17 mouse cellular contexts compared by ENCODE assay signal in genomic region chr9:14988606-14989293, GRCm38 (mm10). TPM values are rescaled to one million over a fixed set of nuclear protein-coding genes. Genes with fewer than 3 reads are reported as not detected.
A peak's percentile ranks its signal among the peaks of the same experiment; 100 is the strongest.
DNase-seq lines count a peak whose midpoint lies in the region; ATAC-seq and TF ChIP-seq lines count a peak whose summit lies in the region.
"Had no signal": no experiment of that assay in that cellular context is flagged by ENCODE, and none has a peak within 500 bp of the region (broad histone marks: within the 10 kb centered on the region; RNA-seq: fewer than 3 reads in every experiment).

No protein-coding gene starts in this region.

- peak overlapping the region; percentile 80 for H3ac ChIP-seq in myocyte (ENCODE audit: control insufficient read depth, insufficient read length)

- H3K4me1 ChIP-seq in forebrain, postnatal 0 days (ENCODE audit: insufficient read depth), result no peaks in the 10 kb centered on the region
- H3K4me1 ChIP-seq in forebrain, embryonic 16.5 days (replicated peaks; ENCODE audit: control insufficient read depth, insufficient read depth, low read length), result no peaks in the 10 kb centered on the region
- no peaks in the 10 kb centered on the region for H3K4me1 ChIP-seq in midbrain, embryonic 13.5 days (replicated peaks)
- no peaks in the 10 kb centered on the region for H3K4me1 ChIP-seq in midbrain, embryonic 14.5 days (ENCODE audit: control insufficient read depth, insufficient read depth, low read length)
- no peaks in the 10 kb centered on the region for H3K4me1 ChIP-seq in G1E (ENCODE audit: insufficient read depth, low read depth, low read length)
- H3K4me1 ChIP-seq: embryonic facial prominence, embryonic 13.5 days; heart, embryonic 13.5 days; hindbrain, embryonic 15.5 days had no signal

- H3K36me3 ChIP-seq in forebrain, postnatal 0 days (ENCODE audit: insufficient read depth), result no peaks in the 10 kb centered on the region
- no peaks in the 10 kb centered on the region for H3K36me3 ChIP-seq in forebrain, embryonic 16.5 days (ENCODE audit: control insufficient read depth, insufficient read depth)
- H3K36me3 ChIP-seq in midbrain, embryonic 13.5 days, result no peaks in the 10 kb centered on the region
- no peaks in the 10 kb centered on the region for H3K36me3 ChIP-seq in midbrain, embryonic 14.5 days (ENCODE audit: control insufficient read depth, insufficient read depth, low read length)
- H3K36me3 ChIP-seq in G1E (replicated peaks) (no peaks in the 10 kb centered on the region), myocyte (ENCODE audit: control insufficient read depth, insufficient read depth) (no peaks in the 10 kb centered on the region)
- H3K36me3 ChIP-seq: embryonic facial prominence, embryonic 13.5 days; heart, embryonic 13.5 days; hindbrain, embryonic 15.5 days had no signal

- no peaks in the 10 kb centered on the region for H3K79me2 ChIP-seq in myocyte (ENCODE audit: control insufficient read depth, insufficient read depth)

- no peak overlapping the region for H3K4me2 ChIP-seq in forebrain, postnatal 0 days (ENCODE audit: low read depth)
- no peak overlapping the region for H3K4me2 ChIP-seq in forebrain, embryonic 16.5 days (ENCODE audit: low read length)
- H3K4me2 ChIP-seq in midbrain, embryonic 13.5 days (replicated peaks), result no peak overlapping the region
- H3K4me2 ChIP-seq in midbrain, embryonic 14.5 days (ENCODE audit: low read length), result no peak overlapping the region
- H3K4me2 ChIP-seq in myocyte (ENCODE audit: low read depth), result no peak overlapping the region
- H3K4me2 ChIP-seq: embryonic facial prominence, embryonic 13.5 days; heart, embryonic 13.5 days; hindbrain, embryonic 15.5 days had no signal

- TF ChIP-seq CTCF in forebrain, postnatal 0 days (IDR thresholded peaks at IDR 0.05; ENCODE audit: low read depth), result no peak
- 0 out of 2 replicates have a peak, but pooled peaks have one; percentile 27 for TF ChIP-seq CTCF in G1E (IDR thresholded peaks at IDR 0.05; ENCODE audit: low read depth, low read length)

- no peak for TF ChIP-seq POLR2A in myocyte (IDR thresholded peaks at IDR 0.05; ENCODE audit: insufficient read length, low read depth)

- no peak overlapping the region for H3K4me3 ChIP-seq in forebrain, postnatal 0 days (ENCODE audit: low read depth, low read length)
- H3K4me3 ChIP-seq in forebrain, embryonic 16.5 days (replicated peaks; ENCODE audit: low read length), result no peak overlapping the region
- H3K4me3 ChIP-seq in midbrain, embryonic 13.5 days (replicated peaks), result no peak overlapping the region
- no peak overlapping the region for H3K4me3 ChIP-seq in midbrain, embryonic 14.5 days (replicated peaks; ENCODE audit: low read depth, low read length)
- H3K4me3 ChIP-seq in G1E (ENCODE audit: low read depth, low read length) (peak overlapping the region; percentile 25; the same call in 1 of the 2 replicates), myocyte (no peak overlapping the region)
- H3K4me3 ChIP-seq: embryonic facial prominence, embryonic 13.5 days; heart, embryonic 13.5 days; hindbrain, embryonic 15.5 days had no signal

- WGBS in forebrain, postnatal 0 days, result 95% methylated on average over 1 of the region's 1 CpGs
- 100% methylated on average over 1 of the region's 1 CpGs for WGBS in forebrain, embryonic 16.5 days
- WGBS in midbrain, embryonic 13.5 days, result 90% methylated on average over 1 of the region's 1 CpGs
- WGBS in midbrain, embryonic 14.5 days, result 98% methylated on average over 1 of the region's 1 CpGs

- H3K9ac ChIP-seq in forebrain, postnatal 0 days, result no peak overlapping the region
- H3K9ac ChIP-seq in forebrain, embryonic 16.5 days (replicated peaks; ENCODE audit: low read depth, low read length), result no peak overlapping the region
- H3K9ac ChIP-seq in midbrain, embryonic 13.5 days (replicated peaks), result no peak overlapping the region
- H3K9ac ChIP-seq in midbrain, embryonic 14.5 days (replicated peaks; ENCODE audit: low read length), result no peak overlapping the region
- H3K9ac ChIP-seq: embryonic facial prominence, embryonic 13.5 days; heart, embryonic 13.5 days; hindbrain, embryonic 15.5 days had no signal

- no peak for DNase-seq in forebrain, postnatal 0 days
- DNase-seq in midbrain, embryonic 14.5 days, result no peak
- DNase-seq in G1E (ENCODE audit: low spot score), result no peak
- no peak for DNase-seq in kidney, postnatal 25 days
- DNase-seq: adrenal gland, postnatal 14 days; cerebellum, adult 11-12 months; cerebellum, adult 9-10 months; cerebellum, postnatal 25 days; gastrocnemius, postnatal 14 days; heart, postnatal 36 days had no signal

- H3K27ac ChIP-seq in forebrain, postnatal 0 days (ENCODE audit: low read depth, low read length), result no peak overlapping the region
- H3K27ac ChIP-seq in forebrain, embryonic 16.5 days (ENCODE audit: low read length), result no peak overlapping the region
- H3K27ac ChIP-seq in midbrain, embryonic 13.5 days, result no peak overlapping the region
- H3K27ac ChIP-seq in midbrain, embryonic 14.5 days (replicated peaks; ENCODE audit: low read depth, low read length), result no peak overlapping the region
- H3K27ac ChIP-seq: embryonic facial prominence, embryonic 13.5 days; heart, embryonic 13.5 days; hindbrain, embryonic 15.5 days had no signal

- H3K9me3 ChIP-seq in forebrain, postnatal 0 days (ENCODE audit: low read length), result no peaks in the 10 kb centered on the region
- no peaks in the 10 kb centered on the region for H3K9me3 ChIP-seq in forebrain, embryonic 16.5 days (ENCODE audit: control insufficient read depth, low read length)
- no peaks in the 10 kb centered on the region for H3K9me3 ChIP-seq in midbrain, embryonic 13.5 days
- H3K9me3 ChIP-seq in midbrain, embryonic 14.5 days (ENCODE audit: control insufficient read depth, low read length), result no peaks in the 10 kb centered on the region
- H3K9me3 ChIP-seq in G1E (replicated peaks), result peaks cover 6% of the 10 kb centered on the region
- H3K9me3 ChIP-seq: embryonic facial prominence, embryonic 13.5 days; heart, embryonic 13.5 days; hindbrain, embryonic 15.5 days had no signal

- ATAC-seq in forebrain, postnatal 0 days, result 0 out of 2 replicates have a peak, but pooled peaks have one; percentile 23
- no peak for ATAC-seq in forebrain, embryonic 16.5 days
- ATAC-seq in midbrain, embryonic 13.5 days, result 0 out of 2 replicates have a peak, but pooled peaks have one; percentile 17
- no peak for ATAC-seq in midbrain, embryonic 14.5 days (ENCODE audit: low FRiP score, low TSS enrichment)
- ATAC-seq in G1E (ENCODE audit: extremely low read depth, insufficient number of reproducible peaks, low FRiP score, poor library complexity, severe bottlenecking), result no peak
- ATAC-seq: forebrain, embryonic 14.5 days had no signal

- no peaks in the 10 kb centered on the region for H3K27me3 ChIP-seq in forebrain, postnatal 0 days (ENCODE audit: insufficient read depth, low read length)
- no peaks in the 10 kb centered on the region for H3K27me3 ChIP-seq in forebrain, embryonic 16.5 days (replicated peaks; ENCODE audit: control insufficient read depth, insufficient read depth, low read length)
- no peaks in the 10 kb centered on the region for H3K27me3 ChIP-seq in midbrain, embryonic 13.5 days
- no peaks in the 10 kb centered on the region for H3K27me3 ChIP-seq in midbrain, embryonic 14.5 days (ENCODE audit: control insufficient read depth, insufficient read depth, low read length)
- H3K27me3 ChIP-seq in G1E (ENCODE audit: insufficient read depth, low read length) (no peaks in the 10 kb centered on the region), myocyte (ENCODE audit: control insufficient read depth, insufficient read depth, insufficient read length) (no peaks in the 10 kb centered on the region)
- H3K27me3 ChIP-seq: embryonic facial prominence, embryonic 13.5 days; hindbrain, embryonic 15.5 days had no signal

TF ChIP-seq in myocyte, 11 proteins besides CTCF, POLR2A, EP300 and RAD21:
- TF ChIP-seq SRF (IDR thresholded peaks at IDR 0.05; ENCODE audit: control insufficient read depth, insufficient read length, low read depth), result no peak
- TF ChIP-seq CEBPB (IDR thresholded peaks at IDR 0.05; ENCODE audit: insufficient read depth, poor library complexity, severe bottlenecking), result no peak
- TF ChIP-seq TCF3 (IDR thresholded peaks at IDR 0.05; ENCODE audit: insufficient read length, low read depth), result no peak
- TF ChIP-seq MAX (IDR thresholded peaks at IDR 0.05; ENCODE audit: low read depth), result no peak
- peak in 2 of 3 experiments; percentile 5 to 15 for TF ChIP-seq MYOD1 (IDR thresholded peaks at IDR 0.05; ENCODE audit: control insufficient read depth in 1 of 3, insufficient read length in 2 of 3, low read depth in 2 of 3)
- no peak for TF ChIP-seq USF1 (IDR thresholded peaks at IDR 0.05; ENCODE audit: low read depth)
- peak in 1 of 3 experiments; percentile 7 for TF ChIP-seq MYOG (IDR thresholded peaks at IDR 0.05; ENCODE audit: control insufficient read depth in 1 of 3, insufficient read depth in 1 of 3, insufficient read length in 2 of 3, low read depth in 2 of 3)
TF ChIP-seq in myocyte: peak in this region for 2.

RNA-seq across cellular contexts. Expression of gene Panx1, which starts 56.5 kb away (rescaled TPM):
- 112 and 125 TPM in 2 replicates for total RNA-seq in forebrain, postnatal 0 days (2014; rRNA removed)
- 135 and 168 TPM in 2 replicates for polyA plus RNA-seq in forebrain, postnatal 0 days (2015; fragmentation: Nextera tagmentation; extraction: Ambion mirVana)
- polyA plus RNA-seq in forebrain, embryonic 16.5 days (2015; fragmentation: Nextera tagmentation; extraction: Ambion mirVana), result 136 and 138 TPM in 2 replicates
- 144 and 155 TPM in 2 replicates for polyA plus RNA-seq in midbrain, embryonic 13.5 days (2015; fragmentation: Nextera tagmentation; extraction: Ambion mirVana)
- polyA plus RNA-seq in midbrain, embryonic 14.5 days (2014; fragmentation: Nextera tagmentation; extraction: Ambion mirVana), result 205 and 243 TPM in 2 replicates
- total RNA-seq in G1E (2014; fragmentation: Nextera tagmentation) (not detected in 2 replicates), G1E (2017) (0.06 and 0.49 TPM in 2 replicates)
- polyA plus RNA-seq in G1E (2012) (not detected in 2 replicates), myocyte (2012; fragmentation: generic; extraction: Trizol) (54.7 TPM)

Comparison
In these comparisons a context has a peak if more than half of its experiments do, and no peak if none do; other contexts are left out.
1. ATAC-seq: peak in forebrain, postnatal 0 days (single experiment) and midbrain, embryonic 13.5 days (single experiment); none in forebrain, embryonic 16.5 days (single experiment), midbrain, embryonic 14.5 days (single experiment) and G1E (single experiment).
2. RNA of gene Panx1, which starts 56.5 kb away (polyA plus RNA-seq): 205 to 243 TPM in midbrain, embryonic 14.5 days, 135 to 168 TPM in forebrain, postnatal 0 days, 144 to 155 TPM in midbrain, embryonic 13.5 days, 136 to 138 TPM in forebrain, embryonic 16.5 days and 54.7 TPM in myocyte (single experiment); not detected in G1E; every median in the first group is over 10 times any median in the second.